Mouse (Mus musculus) neutrophil, adult 5-6 weeks (primary cell): ENCODE results near the gene Pate1. TPM values are rescaled to one million over a fixed set of nuclear protein-coding genes. Genes with fewer than 3 reads are reported as not detected.

ENCODE experiments used
- ATAC-seq: fragments of 151-379, 151-347 bp; 2 replicates; pipeline ENCODE4 v1.8.0; 2017; ENCODE audit warnings: mild to moderate bottlenecking, moderate TSS enrichment; ENCODE audit not compliant: insufficient number of reproducible peaks, poor library complexity, low FRiP score, severe bottlenecking; ENCODE audit errors: extremely low read depth
- total RNA-seq: library from RNA; stranded (forward); fragments of 200-1000 nt; gene quantifications from 2 replicates; pipeline ENCODE4 v1.2.3, GENCODE M21; 2017

Pate1 gene
- total RNA-seq, result not detected in 2 replicates

GRCm38 (mm10) chr9:35687013-35687412 is at the start of gene Pate1:
Gene Pate1, minus strand, starts transcription at chr9:35687390.
- no peak for ATAC-seq

DNA sequence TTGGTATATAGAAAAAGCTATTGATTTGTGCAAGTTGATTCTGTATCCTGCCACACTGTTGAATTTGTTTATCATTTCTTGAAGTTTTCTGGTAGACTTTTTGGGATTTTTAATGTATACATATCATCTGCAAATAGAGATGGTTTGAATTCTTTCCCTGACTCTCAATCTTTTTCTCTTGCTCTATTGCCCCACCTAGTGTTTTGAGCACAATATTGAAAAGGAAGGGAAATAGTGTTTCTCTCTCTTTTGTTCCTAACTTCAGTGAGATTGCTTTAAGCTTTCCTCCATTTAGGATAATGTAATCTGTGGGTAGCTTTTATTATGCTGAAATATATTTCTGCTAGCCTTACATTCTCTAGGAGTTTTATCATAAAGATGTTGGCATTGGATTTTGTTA is 20.1 kb upstream of the Pate1 start:
- no peak for ATAC-seq

GRCm38 (mm10) chr9:35691924-35692323 is 4.7 kb upstream of the Pate1 start:
- ATAC-seq, result no peak

GRCm38 (mm10) chr9:35673557-35673956 is 13.6 kb downstream of the Pate1 start:
- no peak for ATAC-seq

DNA sequence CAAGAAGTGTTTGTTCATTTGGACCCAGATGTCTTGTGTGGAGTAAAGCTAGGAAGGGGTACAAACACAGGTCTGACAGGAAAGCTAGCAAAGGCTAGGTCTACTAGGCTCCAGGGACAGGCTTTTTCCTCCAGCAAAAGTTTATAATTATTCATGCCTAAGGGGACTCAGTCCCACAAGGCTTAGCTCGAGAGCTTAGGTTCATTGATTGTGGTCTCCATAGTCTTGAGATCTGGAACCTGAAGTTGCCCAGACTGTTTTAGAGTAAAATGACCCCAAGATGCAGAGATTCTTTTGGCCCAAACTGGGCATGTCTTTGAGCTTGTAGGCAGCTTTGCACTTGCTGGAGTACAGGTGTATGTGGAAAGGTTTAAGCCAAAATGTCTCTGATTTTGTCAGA is 39.1 kb downstream of the Pate1 start, which contains the start of gene Pate3:
TSS of gene Pate3 (minus strand) at position 101 of the 400 bp plus-strand sequence.
- ATAC-seq, result no peak

Other genes with a start within 250 kb of the Pate1 start
- gene Gm1113, start 169.1 kb downstream of the Pate1 start, total RNA-seq, result not detected in 2 replicates
- gene Ddx25, start 128.9 kb downstream of the Pate1 start, total RNA-seq, result 1.3 and 1.5 TPM in 2 replicates
- gene Pus3, start 128.8 kb downstream of the Pate1 start, total RNA-seq, result 25.6 and 30.9 TPM in 2 replicates
- not detected in 2 replicates for gene Pate2, start 117.1 kb downstream of the Pate1 start, total RNA-seq
- 11.9 and 14.5 TPM in 2 replicates for gene Hyls1, start 117.0 kb downstream of the Pate1 start, total RNA-seq
- not detected in 2 replicates for gene Pate4, start 75.4 kb downstream of the Pate1 start, total RNA-seq
- gene Pate3, start 39.2 kb downstream of the Pate1 start, total RNA-seq, result not detected in 2 replicates
- not detected in 2 replicates for gene Gm17677, start 53.7 kb upstream of the Pate1 start, total RNA-seq
- gene Gm17727, start 90.7 kb upstream of the Pate1 start, total RNA-seq, result not detected in 2 replicates
- gene Gm27235, start 102.7 kb upstream of the Pate1 start, total RNA-seq, result not detected in 2 replicates
- not detected in 2 replicates for gene D730048I06Rik, start 102.7 kb upstream of the Pate1 start, total RNA-seq
- not detected in 2 replicates for gene 9230110F15Rik, start 156.8 kb upstream of the Pate1 start, total RNA-seq
- gene 9230113P08Rik, start 221.0 kb upstream of the Pate1 start, total RNA-seq, result not detected in 2 replicates